Mouse (Mus musculus) heart, embryonic 15.5 days (tissue): ENCODE data around the gene Mettl3. TPM values are rescaled to one million over a fixed set of nuclear protein-coding genes. Genes with fewer than 3 reads are reported as not detected.
A peak's percentile ranks its signal among the peaks of the same experiment; 100 is the strongest.

Experiments
- ATAC-seq: fragments of 200-750 bp; cut with Nextera tagmentation; replicated peaks from 2 replicates; pipeline ENCODE4 v1.8.0; 2017; ENCODE audit warnings: low read depth, moderate TSS enrichment; ENCODE audit not compliant: insufficient number of reproducible peaks, insufficient read depth, low FRiP score
- H3K27ac ChIP-seq: fragments of 300-500 bp; sonication (generic); 2 replicates; pipeline ENCODE4 v1.5.1; 2015; ENCODE audit warnings: mild to moderate bottlenecking, inconsistent platforms
- H3K27me3 ChIP-seq: fragments of 300-500 bp; sonication (generic); 2 replicates; pipeline ENCODE4 v1.6.1; 2015; ENCODE audit warnings: inconsistent platforms
- H3K36me3 ChIP-seq: fragments of 300-500 bp; sonication (generic); 2 replicates; pipeline ENCODE4 v1.6.1; 2015; ENCODE audit warnings: mild to moderate bottlenecking, inconsistent platforms
- H3K4me1 ChIP-seq: fragments of 300-500 bp; sonication (generic); replicated peaks from 2 replicates; pipeline ENCODE4 v1.6.1; 2015; ENCODE audit warnings: inconsistent platforms
- H3K4me2 ChIP-seq: fragments of 300-500 bp; sonication (generic); 2 replicates; pipeline ENCODE4 v1.6.1; 2015; ENCODE audit warnings: inconsistent platforms, mild to moderate bottlenecking, moderate library complexity
- H3K4me3 ChIP-seq: fragments of 300-500 bp; sonication (generic); 2 replicates; pipeline ENCODE4 v1.5.1; 2015; ENCODE audit warnings: mild to moderate bottlenecking, inconsistent platforms
- H3K9ac ChIP-seq: fragments of 300-500 bp; sonication (generic); 2 replicates; pipeline ENCODE4 v1.6.1; 2015; ENCODE audit warnings: mild to moderate bottlenecking, inconsistent platforms
- H3K9me3 ChIP-seq: fragments of 300-500 bp; sonication (generic); replicated peaks from 2 replicates; pipeline ENCODE4 v1.6.1; 2016; ENCODE audit warnings: inconsistent platforms
- WGBS: fragments of 180-500 bp; shearing (Covaris S2); methylation state at CpG from one replicate; pipeline ENCODE4 v1.1.7; 2015; ENCODE audit warnings: mixed read lengths; 5-methylcytosine and 5-hydroxymethylcytosine counted together
- polyA plus RNA-seq: library from polyadenylated mRNA; unstranded; fragments of >200 nt; fragmentation: Nextera tagmentation; extraction: Ambion mirVana; gene quantifications from 2 replicates; pipeline ENCODE4 v1.2.1, GENCODE M21; 2015

Mettl3 gene
- polyA plus RNA-seq, 1 experiment from 2014 or later: 23.5 TPM

GRCm38 (mm10) chr14:52279747-52280120 is 25.2 kb downstream of the Mettl3 start:
- H3K27ac ChIP-seq: peak overlapping the region; percentile 90
- H3K4me2 ChIP-seq: peak overlapping the region; percentile 75
- whole genome bisulfite sequencing: under 1% methylated on average over 21 of the region's 21 CpGs
- no peaks in the 10 kb centered on the region for H3K9me3 ChIP-seq
- peaks cover 11% of the 10 kb centered on the region for H3K4me1 ChIP-seq
- H3K36me3 ChIP-seq: peaks cover 8% of the 10 kb centered on the region
- no peaks in the 10 kb centered on the region for H3K27me3 ChIP-seq
- H3K4me3 ChIP-seq: peak overlapping the region; percentile 96
- peak overlapping the region; percentile 85 for H3K9ac ChIP-seq
- ATAC-seq: no peak; the same call in 1 of the 2 replicates

DNA sequence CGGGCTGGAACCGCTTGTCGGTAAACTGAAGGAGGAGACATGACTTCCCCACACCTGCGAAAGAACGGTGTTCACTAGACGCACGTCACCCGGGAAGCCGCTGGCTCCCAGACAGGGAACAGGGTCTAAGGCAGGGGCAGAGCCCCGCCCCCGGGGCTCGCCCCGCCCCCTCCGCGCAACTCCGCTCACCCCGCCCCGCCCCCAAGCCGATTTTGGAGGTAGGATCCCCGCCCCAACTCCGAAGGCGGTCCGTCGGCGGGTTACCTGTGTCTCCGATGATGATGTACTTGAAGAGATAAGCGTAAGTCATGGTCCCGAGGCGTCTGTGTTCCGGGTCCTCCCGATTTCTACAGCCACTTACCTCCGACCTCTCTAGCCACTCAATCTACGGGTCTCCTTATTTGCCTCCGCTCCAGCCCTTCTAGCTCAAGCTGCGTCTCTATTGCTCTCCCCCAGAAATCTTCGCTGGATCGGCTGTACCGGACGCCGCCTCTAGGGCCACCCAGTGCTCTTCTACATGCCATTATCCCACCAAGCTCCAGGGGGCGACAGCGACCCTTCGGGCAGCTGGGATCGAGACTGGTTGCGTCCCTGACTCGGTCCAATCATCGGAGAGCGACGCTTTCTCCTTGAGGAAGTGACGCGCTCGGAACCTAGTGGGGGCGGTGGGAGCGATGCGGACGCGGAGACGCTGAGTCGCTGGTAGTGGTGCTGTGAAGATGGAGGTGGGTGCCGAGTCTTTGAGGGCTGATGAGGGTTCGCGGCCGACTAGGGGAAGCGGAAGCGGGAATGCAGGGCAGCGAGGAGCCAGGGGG is 25.8 kb downstream of the Mettl3 start, which contains the start of the genes Tox4 and Rab2b:
TSS of gene Tox4 (plus strand) at position 215 of the 815 bp plus-strand sequence.
TSS of gene Rab2b (minus strand) at position 614 of the 815 bp plus-strand sequence.
- peak within 1 kb of the TSS; percentile 85 for H3K9ac ChIP-seq
- under 1% methylated on average over 66 of the region's 66 CpGs for WGBS
- H3K4me2 ChIP-seq: peak within 1 kb of the TSS; percentile 75
- no peaks in the 10 kb centered on the region for H3K27me3 ChIP-seq
- peak; percentile 98 for ATAC-seq
- H3K4me1 ChIP-seq: peaks cover 11% of the 10 kb centered on the region
- H3K4me3 ChIP-seq: peak within 1 kb of the TSS; percentile 96
- peak within 1 kb of the TSS; percentile 90 for H3K27ac ChIP-seq
- peaks cover 10% of the 10 kb centered on the region for H3K36me3 ChIP-seq
- H3K9me3 ChIP-seq: no peaks in the 10 kb centered on the region

- H3K4me1 ChIP-seq: peaks cover 11% of the 10 kb centered on the region
- no peak overlapping the region for H3K4me2 ChIP-seq
- no peaks in the 10 kb centered on the region for H3K9me3 ChIP-seq
- WGBS: 81% methylated on average over 4 of the region's 4 CpGs
- no peak overlapping the region for H3K9ac ChIP-seq
- H3K36me3 ChIP-seq: peaks cover 16% of the 10 kb centered on the region
- no peak overlapping the region for H3K27ac ChIP-seq
- no peak overlapping the region for H3K4me3 ChIP-seq
- H3K27me3 ChIP-seq: no peaks in the 10 kb centered on the region
- no peak for ATAC-seq
Measured at GRCm38 (mm10) chr14:52277210-52277609, 27.7 kb downstream of the Mettl3 start.

- Histone ChIP-seq H3K4me1 (no peaks in the 10 kb centered on the region), H3K27me3 (no peaks in the 10 kb centered on the region), H3K9ac (no peak overlapping the region), H3K36me3 (peaks cover 16% of the 10 kb centered on the region), H3K4me3 (no peak overlapping the region), H3K9me3 (no peaks in the 10 kb centered on the region), H3K4me2 (no peak overlapping the region), H3K27ac (no peak overlapping the region)
- 62% methylated on average over 3 of the region's 3 CpGs for WGBS
- ATAC-seq: no peak
Measured at GRCm38 (mm10) chr14:52272781-52273180, 32.1 kb downstream of the Mettl3 start.

- WGBS: under 1% methylated on average over 54 of the region's 54 CpGs
- Histone ChIP-seq H3K9ac (peak within 1 kb of the TSS; percentile 90), H3K9me3 (no peaks in the 10 kb centered on the region), H3K36me3 (peaks cover 6% of the 10 kb centered on the region; the same call in 1 of the 2 replicates), H3K4me3 (peak within 1 kb of the TSS; percentile 95), H3K27ac (peak within 1 kb of the TSS; percentile 94), H3K4me1 (peaks cover 9% of the 10 kb centered on the region), H3K4me2 (peak within 1 kb of the TSS; percentile 78), H3K27me3 (no peaks in the 10 kb centered on the region)
- peak; percentile 100 for ATAC-seq
Measured at GRCm38 (mm10) chr14:52257484-52258213, 47.3 kb downstream of the Mettl3 start, which contains the start of gene Chd8. Gene Chd8, minus strand, starts transcription at chr14:52257780.

GRCm38 (mm10) chr14:52256311-52257175 is 48.4 kb downstream of the Mettl3 start:
- H3K27me3 ChIP-seq: no peaks in the 10 kb centered on the region

GRCm38 (mm10) chr14:52246129-52246528 is 58.8 kb downstream of the Mettl3 start:
- Histone ChIP-seq H3K4me2 (no peak overlapping the region), H3K36me3 (no peaks in the 10 kb centered on the region), H3K4me3 (no peak overlapping the region), H3K9me3 (no peaks in the 10 kb centered on the region), H3K27ac (no peak overlapping the region), H3K9ac (no peak overlapping the region), H3K4me1 (peaks cover 16% of the 10 kb centered on the region), H3K27me3 (no peaks in the 10 kb centered on the region)
- ATAC-seq: no peak
- 77% methylated on average over 4 of the region's 4 CpGs for WGBS

More at GRCm38 (mm10) chr14:52256311-52257175, 48.4 kb downstream of the Mettl3 start:
- peak overlapping the region; percentile 95 for H3K4me3 ChIP-seq
- no peaks in the 10 kb centered on the region for H3K36me3 ChIP-seq
- no peak for ATAC-seq
- WGBS: 8% methylated on average over 18 of the region's 18 CpGs
- H3K27ac ChIP-seq: peak overlapping the region; percentile 94
- H3K4me1 ChIP-seq: peaks cover 9% of the 10 kb centered on the region
- peak overlapping the region; percentile 90 for H3K9ac ChIP-seq
- H3K9me3 ChIP-seq: no peaks in the 10 kb centered on the region
- H3K4me2 ChIP-seq: peak overlapping the region; percentile 78

Other genes with a start within 250 kb of the Mettl3 start
- 326 and 346 TPM in 2 replicates for gene Hnrnpc, start 201.1 kb downstream of the Mettl3 start, polyA plus RNA-seq
- gene Rpgrip1, start 194.4 kb downstream of the Mettl3 start, polyA plus RNA-seq: 27.8 and 32.6 TPM in 2 replicates
- 24.6 and 27.3 TPM in 2 replicates for gene Supt16, start 107.7 kb downstream of the Mettl3 start, polyA plus RNA-seq
- gene Chd8, start 47.3 kb downstream of the Mettl3 start, polyA plus RNA-seq: 17.2 and 22.1 TPM in 2 replicates
- gene Tox4, start 26.0 kb downstream of the Mettl3 start, polyA plus RNA-seq: 29.3 and 34.0 TPM in 2 replicates
- gene Rab2b, start 25.6 kb downstream of the Mettl3 start, polyA plus RNA-seq: 12.8 and 16.6 TPM in 2 replicates
- gene Sall2, start 23.6 kb upstream of the Mettl3 start, polyA plus RNA-seq: 4.8 and 7.3 TPM in 2 replicates
- gene Olfr1513, start 51.3 kb upstream of the Mettl3 start, polyA plus RNA-seq: not detected in 2 replicates
- not detected in 2 replicates for gene Olfr1512, start 74.0 kb upstream of the Mettl3 start, polyA plus RNA-seq
- not detected in 2 replicates for gene Olfr1511, start 92.3 kb upstream of the Mettl3 start, polyA plus RNA-seq
- gene Olfr1510, start 109.2 kb upstream of the Mettl3 start, polyA plus RNA-seq: not detected in 2 replicates
- not detected in 2 replicates for gene Olfr1509, start 137.9 kb upstream of the Mettl3 start, polyA plus RNA-seq
- gene Olfr1508, start 162.4 kb upstream of the Mettl3 start, polyA plus RNA-seq: not detected in 2 replicates
- not detected in 2 replicates for gene Olfr1507, start 190.6 kb upstream of the Mettl3 start, polyA plus RNA-seq